Mouse (Mus musculus) urinary bladder, adult 2 months (tissue): ENCODE measurements around the gene Sft2d1. TPM values are rescaled to one million over a fixed set of nuclear protein-coding genes. Genes with fewer than 3 reads are reported as not detected.
"Not testable (repeated sequence)": the region's sequence is repeated elsewhere in the genome, so short reads cannot be mapped to it uniquely, and the experiment has no call there.

Experiments used
- DNase-seq: peaks from one replicate; pipeline ENCODE4 v3.0.0; 2022; ENCODE audit warnings: low spot score
- polyA plus RNA-seq: library from polyadenylated mRNA; depleted of rRNA; stranded (reverse); fragments of >200 nt; gene quantifications from 2 replicates; pipeline ENCODE4 v1.2.3, GENCODE M21; 2012

Sft2d1 gene
- polyA plus RNA-seq, 1 experiment: 142 TPM

DNA sequence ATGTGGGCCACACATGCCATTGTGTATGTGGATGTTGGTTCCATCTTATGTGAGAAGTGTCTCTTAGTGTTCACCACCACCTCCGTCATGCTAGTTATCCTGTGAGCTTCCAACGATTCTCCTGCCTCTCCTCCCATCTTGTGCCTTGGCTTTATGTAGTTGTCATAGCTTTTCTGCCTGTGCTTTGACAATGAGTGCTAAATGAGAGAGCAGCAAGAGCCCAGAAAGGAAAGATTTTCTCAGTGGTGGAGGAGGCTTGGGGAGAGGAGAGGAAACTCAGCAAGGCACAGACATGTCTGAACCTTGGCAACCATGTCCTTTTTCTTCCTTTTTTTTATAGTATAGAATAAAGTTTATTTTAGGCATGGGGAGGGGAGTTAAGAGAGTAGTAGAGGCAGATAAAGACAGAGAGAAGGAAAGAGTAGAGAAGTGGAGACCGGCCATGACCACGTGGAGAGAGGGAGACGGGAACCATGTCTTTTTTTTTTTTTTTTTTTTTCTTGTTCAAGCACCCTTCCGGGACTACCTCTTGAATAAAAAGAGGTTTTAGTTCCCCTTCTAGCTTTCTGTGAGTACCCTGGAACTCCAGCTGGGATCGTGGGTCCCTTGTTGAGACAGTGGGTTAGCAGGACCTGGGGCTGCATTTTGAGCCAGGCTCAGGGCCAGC is 8.0 kb upstream of the Sft2d1 start:
- DNase-seq: no peak

DNA sequence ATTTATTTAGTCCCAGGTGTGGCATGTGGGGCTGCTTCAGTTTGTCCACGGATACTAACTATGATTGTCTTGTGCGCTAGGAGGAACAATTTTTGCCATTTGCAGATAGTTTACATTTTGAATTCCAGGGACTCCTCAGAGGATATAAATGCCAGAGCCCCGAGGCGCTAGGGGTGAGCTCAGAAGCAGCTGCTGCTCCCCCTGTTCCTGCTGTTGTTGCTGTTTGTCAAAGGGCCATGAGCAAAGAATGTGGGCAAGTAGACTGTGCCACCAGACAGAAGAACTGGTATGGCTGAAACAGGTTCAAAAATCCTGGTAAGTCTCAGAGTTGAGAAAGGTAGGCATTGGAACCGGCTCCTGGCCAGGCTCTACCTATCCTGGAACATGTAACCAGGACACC is 7.2 kb upstream of the Sft2d1 start:
- no peak for DNase-seq

DNA sequence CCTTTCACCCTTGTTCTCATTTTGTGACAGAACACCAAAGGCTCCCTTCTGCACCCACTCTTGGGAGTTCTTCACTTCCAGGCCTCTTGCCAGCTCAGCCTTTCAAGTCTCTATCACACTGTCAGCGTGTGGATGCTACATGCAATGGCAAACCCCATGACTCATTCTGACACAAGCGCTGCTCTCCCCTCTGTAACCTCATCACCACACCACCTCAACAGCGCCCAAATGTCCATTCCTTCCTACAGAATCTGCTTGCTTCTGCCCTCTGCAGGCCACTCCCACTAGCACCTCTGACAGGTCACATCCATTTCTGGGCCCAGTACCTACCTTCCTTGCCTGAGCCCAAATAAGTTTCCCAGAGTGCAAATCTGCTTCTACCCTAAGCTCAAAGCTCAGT is 5.1 kb upstream of the Sft2d1 start:
- no peak for DNase-seq

DNA sequence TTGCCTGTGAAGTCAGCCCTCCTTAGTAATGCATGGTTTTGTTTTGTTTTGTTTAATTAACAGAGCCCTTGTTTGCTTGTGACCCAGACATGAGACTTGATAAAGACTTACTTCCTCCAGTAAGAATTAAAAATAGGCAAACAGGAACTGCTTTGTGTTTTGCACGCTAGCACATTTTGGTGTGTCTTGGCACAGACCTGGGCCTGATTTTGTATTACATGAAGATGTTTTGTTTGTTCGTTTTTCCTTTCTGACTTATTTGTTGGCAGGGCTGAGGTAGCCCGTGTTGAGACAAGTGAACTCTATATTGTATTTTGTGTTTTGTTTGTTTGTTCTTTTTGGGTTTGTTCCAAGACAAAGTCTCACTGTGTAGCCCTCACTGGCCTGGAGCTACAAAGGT is 849 bp downstream of the Sft2d1 start:
- DNase-seq: no peak

DNA sequence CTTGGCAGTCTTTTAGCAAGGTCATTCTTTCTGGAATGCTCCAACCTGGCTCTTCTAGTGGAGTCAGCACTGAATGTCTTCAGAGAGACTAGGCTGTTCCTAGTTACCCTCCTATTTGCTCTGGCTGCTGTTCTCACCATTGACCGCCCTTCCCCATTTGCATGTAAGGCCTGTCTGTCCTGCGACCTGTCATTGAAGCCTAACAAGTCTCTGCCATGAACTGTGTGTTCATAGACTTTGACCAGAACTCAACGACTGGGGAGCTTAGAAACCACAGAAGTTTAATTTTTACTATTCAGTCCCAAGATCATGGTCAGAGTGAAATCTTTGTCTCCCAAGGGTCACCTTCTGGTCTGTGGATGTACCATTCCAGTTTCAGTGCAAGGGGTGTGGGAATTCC is 3.1 kb downstream of the Sft2d1 start:
- no peak for DNase-seq

- no peak for DNase-seq
Measured at GRCm38 (mm10) chr17:8316251-8316650, 5.3 kb downstream of the Sft2d1 start.

DNA sequence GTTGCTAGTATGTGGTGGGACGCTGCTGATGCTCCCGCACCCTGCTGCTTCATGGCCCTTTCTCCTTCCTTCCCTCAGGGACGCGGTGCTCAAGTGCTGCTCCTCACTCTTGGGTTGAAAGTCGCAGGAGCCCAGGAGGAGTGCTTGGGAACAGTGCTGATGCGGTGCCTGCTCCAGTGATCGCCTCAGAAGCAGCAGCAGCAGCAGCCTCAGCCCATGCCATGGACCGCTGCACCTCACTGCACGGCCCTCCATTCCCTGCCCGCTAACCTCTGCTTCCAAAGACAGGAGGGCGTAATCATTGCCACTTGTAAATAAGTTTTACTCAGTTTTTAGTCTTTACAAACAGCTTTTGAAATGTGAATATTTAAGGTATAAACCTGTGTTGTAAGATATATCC is 16.0 kb downstream of the Sft2d1 start:
- not testable (repeated sequence) for DNase-seq

GRCm38 (mm10) chr17:8328511-8329174 is 17.7 kb downstream of the Sft2d1 start:
- DNase-seq: no peak

GRCm38 (mm10) chr17:8330602-8331001 is 19.7 kb downstream of the Sft2d1 start:
- no peak for DNase-seq

DNA sequence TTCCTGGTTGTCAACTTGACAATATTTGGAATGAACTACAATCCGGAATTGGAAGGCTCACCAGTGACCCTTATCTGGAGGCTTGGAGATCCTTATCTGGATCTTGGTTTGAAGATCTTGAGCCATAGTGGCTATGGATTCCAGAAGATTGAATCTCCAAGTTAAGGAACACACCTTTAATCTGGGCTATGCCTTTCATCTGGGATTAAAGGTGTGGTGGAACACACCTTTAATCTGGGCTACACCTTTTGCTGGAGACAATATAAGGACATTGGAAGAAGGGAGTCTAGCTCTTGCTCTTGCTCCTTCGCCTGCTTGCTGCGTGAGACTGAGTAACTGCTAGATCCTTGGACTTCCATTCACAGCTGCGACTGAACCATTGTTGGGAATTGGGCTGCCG is 26.3 kb downstream of the Sft2d1 start, which contains the start of gene Prr18:
TSS of gene Prr18 (plus strand) at position 301 of the 400 bp plus-strand sequence.
- not testable (repeated sequence) for DNase-seq

GRCm38 (mm10) chr17:8339666-8340374 is 28.9 kb downstream of the Sft2d1 start:
- no peak for DNase-seq

- DNase-seq: no peak
Measured at GRCm38 (mm10) chr17:8340407-8341359, 29.8 kb downstream of the Sft2d1 start.

GRCm38 (mm10) chr17:8341360-8341963 is 30.6 kb downstream of the Sft2d1 start:
- no peak for DNase-seq

GRCm38 (mm10) chr17:8342706-8343105 is 31.8 kb downstream of the Sft2d1 start:
- no peak for DNase-seq

DNA sequence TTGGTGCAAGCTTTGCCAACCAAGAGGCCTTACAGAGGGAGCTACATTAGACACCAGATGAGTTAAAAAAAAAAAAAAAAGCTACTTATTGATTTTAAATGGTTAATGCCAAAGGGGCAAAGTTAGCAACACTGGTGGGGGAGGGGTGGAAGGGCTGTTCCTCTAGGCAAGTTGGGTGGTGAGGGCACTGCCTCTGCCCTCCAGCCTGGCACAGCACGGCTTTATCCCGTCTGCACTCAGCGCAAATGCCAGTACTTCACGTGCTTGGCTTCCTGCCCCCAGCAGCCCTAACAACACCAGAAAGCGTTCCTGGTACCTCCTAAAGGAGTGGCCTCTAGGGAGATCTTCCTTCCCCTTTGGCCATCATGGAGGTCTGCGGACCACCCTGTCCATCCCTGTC is 32.5 kb downstream of the Sft2d1 start:
- no peak for DNase-seq

GRCm38 (mm10) chr17:8347765-8348285 is 36.9 kb downstream of the Sft2d1 start:
- no peak for DNase-seq

DNA sequence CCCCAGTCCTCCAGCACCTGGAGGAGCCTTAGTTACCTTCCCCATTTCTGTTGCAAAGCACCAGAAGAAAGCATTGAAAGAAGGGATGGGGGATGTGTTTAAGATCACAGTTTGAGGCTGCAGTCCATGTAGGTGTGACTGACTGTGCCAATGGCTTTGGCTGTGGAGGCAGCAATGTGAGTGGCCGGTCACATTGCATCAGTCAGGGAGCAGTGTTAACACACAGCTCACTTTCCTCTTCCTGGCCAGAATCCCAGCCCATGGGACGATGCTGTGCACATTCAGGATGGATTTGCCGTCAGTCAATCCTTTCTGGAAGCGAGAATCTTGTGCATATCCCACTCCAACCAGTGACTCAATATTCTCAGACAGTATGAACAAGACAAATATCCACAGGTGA is 38.0 kb downstream of the Sft2d1 start:
- no peak for DNase-seq

GRCm38 (mm10) chr17:8351088-8351487 is 40.2 kb downstream of the Sft2d1 start:
- no peak for DNase-seq

- no peak for DNase-seq
Measured at GRCm38 (mm10) chr17:8355692-8356091, 44.8 kb downstream of the Sft2d1 start, which contains the start of gene T2. TSS of gene T2 (plus strand) at chr17:8355992.

GRCm38 (mm10) chr17:8357498-8357897 is 46.6 kb downstream of the Sft2d1 start:
- no peak for DNase-seq

DNA sequence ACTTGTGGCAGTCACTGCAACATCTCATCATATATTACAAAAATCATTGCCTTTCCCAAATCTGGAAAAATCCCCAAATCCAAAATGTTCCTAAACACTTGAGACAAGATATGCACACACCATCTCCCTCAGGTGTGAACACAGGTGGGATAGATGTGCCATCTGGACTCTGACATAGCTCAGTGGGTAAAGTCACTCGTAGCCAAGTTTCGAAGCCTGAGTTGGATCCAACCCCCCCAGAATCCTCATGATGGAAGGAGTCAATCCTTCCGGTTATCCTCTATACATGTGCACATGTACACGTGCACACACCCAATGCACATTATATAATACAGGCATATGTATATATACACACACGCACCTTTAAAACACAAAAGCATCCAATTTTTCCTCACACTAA is 50.0 kb downstream of the Sft2d1 start:
- DNase-seq: no peak
